Mouse (Mus musculus) monocyte, adult 5-6 weeks (primary cell): ENCODE results near the gene Wdr46. TPM values are rescaled to one million over a fixed set of nuclear protein-coding genes. Genes with fewer than 3 reads are reported as not detected.
A peak's percentile ranks its signal among the peaks of the same experiment; 100 is the strongest.
"Not testable (repeated sequence)": the region's sequence is repeated elsewhere in the genome, so short reads cannot be mapped to it uniquely, and the experiment has no call there.

ENCODE experiments used
- ATAC-seq: fragments of 153-309, 156-312 bp; replicated peaks from 2 replicates; pipeline ENCODE4 v1.8.0; 2017; ENCODE audit warnings: mild to moderate bottlenecking; ENCODE audit not compliant: low TSS enrichment, insufficient number of reproducible peaks, severe bottlenecking, poor library complexity, low FRiP score
- total RNA-seq: library from RNA; stranded (forward); fragments of 200-1000, 200-491, 200-594 nt; gene quantifications from 3 replicates; pipeline ENCODE4 v1.2.3, GENCODE M21; 2017

Gene Wdr46
- total RNA-seq, 1 experiment from 2014 or later, result 16.3 TPM

GRCm38 (mm10) chr17:33965082-33965845 is 24.8 kb downstream of the Wdr46 start:
- no peak for ATAC-seq

DNA sequence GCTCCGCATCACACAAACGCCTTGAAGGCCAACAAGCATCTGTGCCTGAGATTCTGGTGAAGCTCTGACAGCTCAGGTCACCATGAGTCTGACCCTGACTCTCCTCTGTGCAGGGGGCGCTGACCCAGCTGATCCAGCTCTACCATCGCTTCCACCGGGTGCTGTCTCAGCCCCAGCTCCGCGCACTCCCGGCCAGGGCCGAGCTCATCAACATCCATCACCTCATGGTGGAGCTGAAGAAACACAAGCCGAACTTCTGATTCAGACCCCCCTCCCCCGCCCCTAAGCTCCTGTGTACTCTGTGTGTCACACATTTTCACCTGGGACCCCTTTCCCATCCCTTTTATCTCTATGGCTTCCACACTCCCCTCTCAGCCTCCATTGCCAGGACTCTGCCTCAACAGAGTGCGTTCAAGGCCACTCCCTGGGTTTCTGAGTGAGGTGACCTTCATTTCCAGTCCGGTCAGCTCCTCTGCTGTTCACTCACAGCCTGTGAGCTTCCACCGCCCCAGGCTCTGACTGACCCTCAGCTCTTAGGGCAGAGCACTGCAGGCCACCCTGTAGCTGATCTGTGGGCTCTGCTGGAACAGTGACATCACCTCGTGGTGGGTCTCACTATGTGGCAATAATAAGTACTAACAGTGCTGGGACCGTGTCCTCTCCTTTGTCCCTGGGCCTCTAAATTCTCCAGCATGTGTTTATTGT is 25.5 kb downstream of the Wdr46 start:
- no peak for ATAC-seq

GRCm38 (mm10) chr17:33968489-33968888 is 28.0 kb downstream of the Wdr46 start:
- peak; percentile 93 for ATAC-seq

DNA sequence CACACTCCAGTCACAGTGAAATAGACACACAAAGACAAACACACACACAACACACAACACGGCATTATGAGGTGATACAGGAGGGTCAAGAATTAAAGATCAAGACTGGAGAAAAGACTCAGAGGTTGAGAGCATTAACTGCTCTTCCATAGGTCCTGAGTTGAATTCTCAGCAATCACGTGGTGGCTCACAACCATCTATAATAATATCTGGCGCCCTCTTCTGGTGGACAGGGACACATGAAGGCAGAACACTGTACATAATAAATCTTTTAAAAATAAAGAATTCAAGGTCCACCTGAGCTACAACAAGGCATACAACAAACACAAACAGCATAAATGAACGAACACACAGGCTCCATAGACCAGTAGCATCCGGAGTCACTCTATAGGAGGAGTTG is 28.5 kb downstream of the Wdr46 start:
- ATAC-seq, result 0 out of 2 replicates have a peak, but pooled peaks have one; percentile 29

- ATAC-seq, result no peak
Measured at GRCm38 (mm10) chr17:33969394-33969793, 28.9 kb downstream of the Wdr46 start.

DNA sequence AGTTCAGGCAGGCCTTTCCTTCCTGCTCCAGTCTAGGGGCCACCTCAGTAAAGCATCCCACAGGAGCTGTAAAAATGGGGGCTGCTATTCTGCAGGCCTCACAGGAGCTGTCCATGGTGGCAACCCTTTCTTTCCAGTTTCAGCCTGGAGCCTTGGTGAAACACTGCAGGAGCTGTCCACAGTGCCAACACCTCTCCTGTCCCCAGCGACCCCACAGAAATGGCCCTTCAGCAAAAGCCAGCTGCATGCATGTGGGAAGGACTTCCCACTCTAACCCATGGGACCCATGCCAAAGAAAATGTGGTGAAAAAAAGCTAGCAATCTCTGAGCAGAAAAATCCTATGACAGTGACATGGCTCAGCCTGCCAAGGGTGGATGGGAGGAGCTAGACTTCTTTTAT is 32.2 kb downstream of the Wdr46 start:
- no peak for ATAC-seq

GRCm38 (mm10) chr17:33973572-33973971 is 33.1 kb downstream of the Wdr46 start:
- ATAC-seq, result no peak

DNA sequence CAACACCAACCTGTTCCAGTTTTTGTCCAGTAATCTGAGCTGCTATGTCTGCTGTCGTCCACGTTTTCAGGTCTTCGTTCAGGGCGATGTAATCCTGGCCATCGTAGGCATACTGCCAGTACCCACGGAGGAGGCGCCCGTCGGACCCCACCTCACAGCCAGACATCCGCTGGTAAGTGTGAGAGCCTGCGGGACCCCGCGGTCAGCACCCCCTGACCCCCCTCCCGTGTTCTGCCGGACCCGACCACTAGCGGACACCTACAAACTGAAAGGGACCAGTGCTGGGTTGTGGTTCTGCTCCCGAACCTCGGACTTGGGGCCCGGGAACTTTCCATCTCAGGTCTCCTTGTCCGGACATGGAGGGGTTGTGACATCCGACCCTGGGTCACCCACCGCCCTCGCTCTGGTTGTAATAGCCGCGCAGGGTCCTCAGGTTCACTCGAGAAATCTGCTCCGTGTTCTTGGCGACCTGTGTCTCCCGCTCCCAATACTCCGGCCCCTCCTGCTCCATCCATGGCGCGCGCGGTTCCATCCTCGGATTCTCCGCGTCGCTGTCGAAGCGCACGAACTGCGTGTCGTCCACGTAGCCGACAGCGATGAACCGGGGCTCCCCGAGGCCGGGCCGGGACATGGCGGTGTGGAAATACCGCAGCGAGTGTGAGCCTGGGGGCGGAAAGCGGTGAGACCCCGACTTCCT is 37.5 kb downstream of the Wdr46 start:
- no peak for ATAC-seq

GRCm38 (mm10) chr17:33978631-33979031 is 38.2 kb downstream of the Wdr46 start:
- peak; percentile 89 for ATAC-seq

DNA sequence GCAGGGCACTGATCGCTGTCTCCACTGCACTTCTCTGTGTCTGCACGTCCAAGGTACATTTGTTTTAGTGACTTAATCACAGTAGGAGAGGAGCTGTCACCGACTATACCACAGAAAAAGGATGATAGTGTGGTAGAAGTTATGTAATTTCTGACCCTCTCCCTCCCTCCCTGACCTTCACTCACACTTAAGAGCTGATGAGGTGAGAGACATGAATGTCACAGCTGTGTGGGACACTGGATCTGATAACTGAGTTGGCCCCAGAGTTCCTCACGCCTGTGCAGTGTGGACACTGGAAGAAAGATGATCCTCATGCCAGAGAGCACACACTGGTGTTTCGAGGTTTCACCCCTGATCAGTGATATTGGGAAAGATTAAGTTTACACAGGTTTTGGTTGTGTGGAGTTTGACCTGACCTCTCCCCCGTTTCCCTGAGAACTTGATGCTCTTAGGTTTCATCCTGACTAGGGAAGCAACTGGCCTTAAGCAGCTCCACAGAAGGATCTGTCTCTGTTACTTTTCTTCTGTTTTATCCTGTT is 39.1 kb downstream of the Wdr46 start:
- ATAC-seq, result no peak

GRCm38 (mm10) chr17:33980181-33981035 is 39.9 kb downstream of the Wdr46 start:
- ATAC-seq, result 0 out of 2 replicates have a peak, but pooled peaks have one; percentile 10

GRCm38 (mm10) chr17:33981192-33981909 is 40.9 kb downstream of the Wdr46 start:
- ATAC-seq, result peak; percentile 68

DNA sequence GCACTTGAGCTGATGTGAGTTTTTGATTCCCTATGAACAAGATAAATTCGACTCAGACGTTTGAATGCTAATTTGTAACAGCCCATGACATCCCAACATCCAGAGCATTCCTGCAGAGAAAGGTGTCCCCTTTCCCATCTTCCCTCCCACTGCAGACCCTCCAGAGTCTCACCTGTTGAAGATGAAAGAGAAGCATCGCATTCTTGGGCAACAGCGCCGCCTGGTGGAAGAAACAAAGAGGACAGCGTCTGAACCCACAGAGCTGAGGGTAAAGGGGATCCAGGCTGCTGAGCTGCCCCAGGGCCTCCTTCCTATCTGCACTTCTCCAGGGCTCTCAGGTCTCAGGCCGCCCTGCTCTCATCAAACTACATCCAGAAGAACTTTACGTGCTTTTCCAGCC is 41.7 kb downstream of the Wdr46 start:
- not testable (repeated sequence) for ATAC-seq

GRCm38 (mm10) chr17:33991788-33992664 is 51.6 kb downstream of the Wdr46 start:
- peak; percentile 78 for ATAC-seq

GRCm38 (mm10) chr17:33994959-33995358 is 54.5 kb downstream of the Wdr46 start:
- no peak for ATAC-seq

DNA sequence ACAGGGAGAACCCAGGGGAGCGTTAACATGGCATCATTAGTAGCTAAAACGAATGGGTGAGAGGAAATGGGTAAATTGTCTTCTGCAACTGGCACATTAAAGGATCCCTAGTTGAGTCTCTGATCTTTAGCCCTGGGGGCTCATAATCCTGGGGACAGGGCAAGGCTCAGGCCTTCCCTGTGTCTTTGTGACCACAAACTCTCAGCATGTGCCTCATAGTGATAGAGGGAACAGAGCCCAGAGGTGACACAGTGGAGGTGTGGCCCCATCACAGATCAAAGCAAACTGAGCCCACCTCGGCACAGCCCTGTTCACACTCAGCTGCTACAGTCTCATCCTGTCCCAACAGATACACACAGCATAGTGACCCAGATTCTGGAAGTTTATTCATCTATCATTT is 55.2 kb downstream of the Wdr46 start:
- ATAC-seq, result no peak

GRCm38 (mm10) chr17:33997025-33997424 is 56.6 kb downstream of the Wdr46 start:
- ATAC-seq, result not testable (repeated sequence)
